Mouse (Mus musculus) kidney, adult 2 months (tissue): ENCODE measurements around the gene Prss12. TPM values are rescaled to one million over a fixed set of nuclear protein-coding genes. Genes with fewer than 3 reads are reported as not detected.

Experiments
- DNase-seq: peaks from one replicate; pipeline ENCODE4 v3.0.0; 2021
- H3K27ac ChIP-seq: fragments of 200-500 bp; 2 replicates; pipeline ENCODE4 v1.5.1; 2012; ENCODE audit warnings: low read depth, low read length, control low read depth, inconsistent platforms; ENCODE audit not compliant: insufficient read depth
- H3K27me3 ChIP-seq: fragments of 200-500 bp; replicated peaks from 2 replicates; pipeline ENCODE4 v1.6.1; 2012; ENCODE audit warnings: mild to moderate bottlenecking, moderate library complexity, low read length, inconsistent platforms; ENCODE audit not compliant: control insufficient read depth, insufficient read depth
- H3K36me3 ChIP-seq: fragments of 200-500 bp; 2 replicates; pipeline ENCODE4 v1.6.1; 2012; ENCODE audit warnings: mild to moderate bottlenecking, moderate library complexity, low read length, inconsistent platforms; ENCODE audit not compliant: control insufficient read depth, insufficient read depth
- H3K4me1 ChIP-seq: fragments of 200-500 bp; 2 replicates; pipeline ENCODE4 v1.6.1; 2011; ENCODE audit warnings: low read length; ENCODE audit not compliant: control insufficient read depth, insufficient read depth
- H3K4me3 ChIP-seq: fragments of 200-500 bp; 2 replicates; pipeline ENCODE4 v1.5.1; 2011; ENCODE audit warnings: mild to moderate bottlenecking, low read depth, low read length, control low read depth; ENCODE audit not compliant: insufficient read depth
- CTCF ChIP-seq: fragments of 200-500 bp; conservative IDR thresholded peaks from 2 replicates; pipeline ENCODE4 v1.5.1; 2011; ENCODE audit warnings: low read depth, mild to moderate bottlenecking, control low read depth, low read length, moderate library complexity, mixed read lengths; ENCODE audit not compliant: insufficient read depth, insufficient read length
- POLR2A ChIP-seq: fragments of 200-500 bp; IDR thresholded peaks from one replicate; pipeline ENCODE4 v1.6.1; 2011; ENCODE audit warnings: low read depth, low read length, control low read depth
- WGBS: fragments of 180-500 bp; shearing (Covaris S2); methylation state at CpG from one replicate; pipeline ENCODE4 v1.1.7; 2018; 5-methylcytosine and 5-hydroxymethylcytosine counted together
- polyA plus RNA-seq: library from polyadenylated mRNA; depleted of rRNA; stranded (reverse); fragments of >200 nt; gene quantifications from 2 replicates; pipeline ENCODE4 v1.2.3, GENCODE M21; 2012; rRNA removed

Gene Prss12
- polyA plus RNA-seq: 1.5 and 1.6 TPM in 2 replicates

DNA sequence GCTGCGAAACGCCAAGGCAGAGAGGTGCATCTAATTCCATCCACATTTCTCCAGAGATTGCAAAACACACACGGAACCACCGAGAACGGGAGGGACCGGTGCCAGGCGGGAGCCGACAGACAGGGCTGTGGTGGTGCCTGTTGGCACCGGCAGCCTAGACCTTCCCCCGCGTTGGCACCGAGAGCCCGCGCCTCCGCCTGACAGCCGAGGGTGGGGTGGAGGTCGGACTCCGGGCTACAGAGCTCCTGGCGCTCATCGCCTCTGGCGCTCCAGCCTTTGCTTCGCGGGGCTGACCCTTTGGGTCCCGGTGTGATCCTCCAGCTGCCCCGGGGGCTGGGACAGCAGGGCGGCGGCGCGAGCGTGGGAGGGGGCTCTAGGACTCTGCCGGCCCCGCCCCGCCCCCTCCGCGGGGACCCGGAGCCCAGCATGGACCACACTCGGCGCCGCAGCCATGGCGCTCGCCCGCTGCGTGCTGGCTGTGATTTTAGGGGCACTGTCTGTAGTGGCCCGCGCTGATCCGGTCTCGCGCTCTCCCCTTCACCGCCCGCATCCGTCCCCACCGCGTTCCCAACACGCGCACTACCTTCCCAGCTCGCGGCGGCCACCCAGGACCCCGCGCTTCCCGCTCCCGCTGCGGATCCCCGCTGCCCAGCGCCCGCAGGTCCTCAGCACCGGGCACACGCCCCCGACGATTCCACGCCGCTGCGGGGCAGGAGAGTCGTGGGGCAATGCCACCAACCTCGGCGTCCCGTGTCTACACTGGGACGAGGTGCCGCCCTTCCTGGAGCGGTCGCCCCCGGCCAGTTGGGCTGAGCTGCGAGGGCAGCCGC lies at the start of gene Prss12:
Prss12 (plus strand) TSS at position 206 of the 830 bp plus-strand sequence.
- Histone ChIP-seq H3K4me1 (peaks cover 5% of the 10 kb centered on the region; the same call in 1 of the 2 replicates), H3K36me3 (no peaks in the 10 kb centered on the region), H3K4me3 (peak within 1 kb of the TSS; percentile 47), H3K27me3 (no peaks in the 10 kb centered on the region), H3K27ac (no peak within 1 kb of the TSS)
- DNase-seq: peak; percentile 41
- WGBS: under 1% methylated on average over 84 of the region's 84 CpGs
- TF ChIP-seq CTCF (no peak), POLR2A (no peak)

GRCm38 (mm10) chr3:123397562-123398481 lies 48.9 kb upstream of the Prss12 start:
- DNase-seq: no peak
- WGBS: 83% methylated on average over 9 of the region's 9 CpGs
- Histone ChIP-seq H3K4me3 (no peak overlapping the region), H3K36me3 (no peaks in the 10 kb centered on the region), H3K27ac (no peak overlapping the region), H3K4me1 (no peaks in the 10 kb centered on the region), H3K27me3 (no peaks in the 10 kb centered on the region)
- TF ChIP-seq CTCF (no peak), POLR2A (no peak)

- no peak for TF ChIP-seq POLR2A
- no peak for TF ChIP-seq CTCF
- Histone ChIP-seq H3K4me1 (no peaks in the 10 kb centered on the region), H3K36me3 (no peaks in the 10 kb centered on the region), H3K27ac (no peak overlapping the region), H3K27me3 (no peaks in the 10 kb centered on the region), H3K4me3 (no peak overlapping the region)
- 47% methylated on average over 3 of the region's 3 CpGs for WGBS
- DNase-seq: no peak
These were observed 41.8 kb upstream of the Prss12 start for GRCm38 (mm10) chr3:123404945-123405344.

DNA sequence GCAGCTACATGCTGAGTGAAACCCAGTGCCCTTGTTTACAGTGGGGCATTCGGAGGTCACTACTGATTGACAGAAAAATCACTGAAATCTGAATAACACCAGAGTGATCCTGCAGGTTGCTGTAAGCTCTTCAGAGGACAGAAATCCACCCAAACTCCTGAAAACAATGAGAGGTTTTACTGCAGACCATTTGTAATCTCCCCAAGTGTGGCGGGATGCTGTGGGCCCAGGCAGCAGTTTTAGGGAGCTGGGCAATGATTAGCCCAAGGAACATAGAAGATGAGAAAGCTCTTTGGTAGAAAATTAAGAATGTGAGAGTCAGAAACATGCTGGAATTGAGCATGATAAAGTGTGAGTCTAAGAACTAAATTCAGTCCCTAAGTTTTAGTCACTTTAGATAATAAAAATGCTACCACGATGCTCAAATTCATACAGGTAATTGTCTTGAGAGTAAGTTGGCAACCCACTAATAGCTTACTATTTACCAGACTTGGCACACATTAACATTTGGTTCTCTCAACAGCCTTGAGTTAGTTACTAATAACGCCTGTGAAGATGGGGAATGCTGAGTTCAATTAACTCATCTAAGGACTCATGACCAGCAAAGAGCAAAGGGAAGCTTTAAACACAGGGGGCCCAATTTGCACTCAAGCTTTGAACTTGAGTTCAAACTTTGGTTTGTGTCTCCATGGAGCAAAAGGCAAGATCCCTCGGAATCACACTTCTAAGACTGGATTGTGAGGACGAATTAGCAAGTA lies 34.7 kb upstream of the Prss12 start:
- peak; percentile 66 for DNase-seq
- Histone ChIP-seq H3K27ac (peak overlapping the region; percentile 96), H3K4me1 (peaks cover 5% of the 10 kb centered on the region), H3K4me3 (no peak overlapping the region), H3K36me3 (no peaks in the 10 kb centered on the region), H3K27me3 (no peaks in the 10 kb centered on the region)
- WGBS: 34% methylated on average over 6 of the region's 6 CpGs
- TF ChIP-seq POLR2A (no peak), CTCF (no peak)

DNA sequence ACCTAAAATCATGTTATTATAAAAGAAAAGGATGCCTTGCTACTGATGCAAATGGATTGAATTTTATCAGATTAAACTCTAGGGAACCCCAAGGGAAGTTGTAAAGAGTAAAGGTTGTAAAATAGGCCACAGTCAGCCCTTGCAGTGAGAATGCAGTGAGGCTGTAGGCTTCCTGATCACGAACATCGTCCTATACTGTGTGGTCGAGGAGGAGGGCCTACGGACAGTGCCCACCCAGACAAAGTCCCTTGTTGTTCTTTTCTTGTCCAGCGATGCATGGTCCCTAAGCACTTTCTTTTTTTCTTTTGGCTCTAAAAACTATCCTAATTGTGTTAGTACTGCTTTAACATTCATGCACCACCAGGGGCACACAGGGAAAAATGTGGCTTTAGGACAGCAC lies 33.5 kb upstream of the Prss12 start:
- no peak overlapping the region for H3K4me3 ChIP-seq
- TF ChIP-seq CTCF (no peak), POLR2A (no peak)
- WGBS: 45% methylated on average over 5 of the region's 5 CpGs
- H3K36me3 ChIP-seq: no peaks in the 10 kb centered on the region
- no peak overlapping the region for H3K27ac ChIP-seq
- DNase-seq: no peak
- peaks cover 5% of the 10 kb centered on the region for H3K4me1 ChIP-seq
- no peaks in the 10 kb centered on the region for H3K27me3 ChIP-seq

- no peaks in the 10 kb centered on the region for H3K4me1 ChIP-seq
- TF ChIP-seq POLR2A: no peak
- TF ChIP-seq CTCF: no peak
- 64% methylated on average over 2 of the region's 2 CpGs for WGBS
- no peak for DNase-seq
- no peak overlapping the region for H3K4me3 ChIP-seq
- no peaks in the 10 kb centered on the region for H3K27me3 ChIP-seq
- no peak overlapping the region for H3K27ac ChIP-seq
- H3K36me3 ChIP-seq: no peaks in the 10 kb centered on the region
These were observed 21.1 kb upstream of the Prss12 start for GRCm38 (mm10) chr3:123425647-123426046.
